Mouse (Mus musculus): ENCODE data around the gene Washc1.

- TF ChIP-seq CTCF (IDR thresholded peaks at IDR 0.05; ENCODE audit: low read depth) (no peak), EP300 (IDR thresholded peaks at IDR 0.05; ENCODE audit: low read depth) (no peak)
These were observed 19.3 kb upstream of the Washc1 start for GRCm38 (mm10) chr17:66092065-66092464.
